Mouse (Mus musculus): ENCODE measurements around the gene Atf7. TPM values are rescaled to one million over a fixed set of nuclear protein-coding genes. Genes with fewer than 3 reads are reported as not detected.

Atf7 gene
- total and polyA plus RNA-seq, 2 experiments from 2014 or later = 16.2 to 20.6 TPM

- no peaks in the 10 kb centered on the region for H3K9me3 ChIP-seq (replicated peaks; ENCODE audit: control insufficient read depth, low read length)
- no peak overlapping the region for H3K9ac ChIP-seq (replicated peaks; ENCODE audit: low read depth, low read length)
- H3K4me3 ChIP-seq (ENCODE audit: low read depth, low read length) = no peak overlapping the region
- DNase-seq (ENCODE audit: low spot score) = no peak
- 0 out of 2 replicates have a peak, but pooled peaks cover 4% of the 10 kb centered on the region for H3K36me3 ChIP-seq (replicated peaks; ENCODE audit: control insufficient read depth, insufficient read depth, low read length)
- H3K27me3 ChIP-seq (ENCODE audit: control insufficient read depth, insufficient read depth, low read length) = no peaks in the 10 kb centered on the region
- TF ChIP-seq EP300 (IDR thresholded peaks at IDR 0.05; ENCODE audit: low read depth) (no peak), CTCF (IDR thresholded peaks at IDR 0.05; ENCODE audit: low read depth) (no peak)
- H3K4me2 ChIP-seq (ENCODE audit: low read depth, low read length) = no peak overlapping the region
- no peaks in the 10 kb centered on the region for H3K4me1 ChIP-seq (ENCODE audit: control insufficient read depth, insufficient read depth)
- H3K27ac ChIP-seq (ENCODE audit: low read depth) = no peak overlapping the region
- WGBS = 38% methylated on average over 1 of the region's 1 CpGs
- no peak for ATAC-seq (ENCODE audit: insufficient read depth, low read depth)
Measured at GRCm38 (mm10) chr15:102581205-102581604, 44.1 kb downstream of the Atf7 start.

GRCm38 (mm10) chr15:102578351-102578750, 46.9 kb downstream of the Atf7 start:
- Histone ChIP-seq H3K27me3 (ENCODE audit: control insufficient read depth, insufficient read depth, low read length) (no peaks in the 10 kb centered on the region), H3K36me3 (replicated peaks; ENCODE audit: control insufficient read depth, insufficient read depth, low read length) (0 out of 2 replicates have a peak, but pooled peaks cover 4% of the 10 kb centered on the region), H3K4me2 (ENCODE audit: low read depth, low read length) (no peak overlapping the region), H3K9ac (replicated peaks; ENCODE audit: low read depth, low read length) (no peak overlapping the region), H3K4me1 (ENCODE audit: control insufficient read depth, insufficient read depth) (no peaks in the 10 kb centered on the region), H3K9me3 (replicated peaks; ENCODE audit: control insufficient read depth, low read length) (no peaks in the 10 kb centered on the region), H3K4me3 (ENCODE audit: low read depth, low read length) (no peak overlapping the region), H3K27ac (ENCODE audit: low read depth) (no peak overlapping the region)
- TF ChIP-seq CTCF (IDR thresholded peaks at IDR 0.05; ENCODE audit: low read depth) (no peak), EP300 (IDR thresholded peaks at IDR 0.05; ENCODE audit: low read depth) (no peak)
- 88% methylated on average over 2 of the region's 2 CpGs for WGBS
- DNase-seq (ENCODE audit: low spot score) (no peak), ATAC-seq (ENCODE audit: insufficient read depth, low read depth) (no peak)

- Histone ChIP-seq H3K4me3 (ENCODE audit: low read depth, low read length) (no peak overlapping the region), H3K4me2 (ENCODE audit: low read depth, low read length) (no peak overlapping the region), H3K27ac (ENCODE audit: low read depth) (no peak overlapping the region), H3K9ac (replicated peaks; ENCODE audit: low read depth, low read length) (no peak overlapping the region), H3K27me3 (ENCODE audit: control insufficient read depth, insufficient read depth, low read length) (no peaks in the 10 kb centered on the region), H3K4me1 (ENCODE audit: control insufficient read depth, insufficient read depth) (no peaks in the 10 kb centered on the region), H3K9me3 (replicated peaks; ENCODE audit: control insufficient read depth, low read length) (no peaks in the 10 kb centered on the region), H3K36me3 (replicated peaks; ENCODE audit: control insufficient read depth, insufficient read depth, low read length) (0 out of 2 replicates have a peak, but pooled peaks cover 4% of the 10 kb centered on the region)
- WGBS = 91% methylated on average over 1 of the region's 1 CpGs
- no peak for TF ChIP-seq EP300 (IDR thresholded peaks at IDR 0.05; ENCODE audit: low read depth)
- TF ChIP-seq CTCF (IDR thresholded peaks at IDR 0.05; ENCODE audit: low read depth) = no peak
- ATAC-seq (ENCODE audit: insufficient read depth, low read depth) (no peak), DNase-seq (ENCODE audit: low spot score) (no peak)
Measured at GRCm38 (mm10) chr15:102576972-102577371, 48.3 kb downstream of the Atf7 start.

- H3K27ac ChIP-seq (ENCODE audit: low read depth) = no peak overlapping the region
- no peak overlapping the region for H3K4me2 ChIP-seq (ENCODE audit: low read depth, low read length)
- TF ChIP-seq EP300 (IDR thresholded peaks at IDR 0.05; ENCODE audit: low read depth) (no peak), CTCF (IDR thresholded peaks at IDR 0.05; ENCODE audit: low read depth) (no peak)
- 69% methylated on average over 3 of the region's 3 CpGs for WGBS
- H3K4me3 ChIP-seq (ENCODE audit: low read depth, low read length) = no peak overlapping the region
- H3K9ac ChIP-seq (replicated peaks; ENCODE audit: low read depth, low read length) = no peak overlapping the region
- H3K9me3 ChIP-seq (replicated peaks; ENCODE audit: control insufficient read depth, low read length) = no peaks in the 10 kb centered on the region
- ATAC-seq (ENCODE audit: insufficient read depth, low read depth) (no peak), DNase-seq (ENCODE audit: low spot score) (no peak)
- no peaks in the 10 kb centered on the region for H3K4me1 ChIP-seq (ENCODE audit: control insufficient read depth, insufficient read depth)
- no peaks in the 10 kb centered on the region; the same call in 1 of the 2 replicates for H3K36me3 ChIP-seq (replicated peaks; ENCODE audit: control insufficient read depth, insufficient read depth, low read length)
- no peaks in the 10 kb centered on the region for H3K27me3 ChIP-seq (ENCODE audit: control insufficient read depth, insufficient read depth, low read length)
Measured at GRCm38 (mm10) chr15:102572081-102572480, 53.2 kb downstream of the Atf7 start.

- no peak overlapping the region for H3K4me2 ChIP-seq (ENCODE audit: low read depth, low read length)
- no peak overlapping the region for H3K4me3 ChIP-seq (ENCODE audit: low read depth, low read length)
- TF ChIP-seq CTCF (IDR thresholded peaks at IDR 0.05; ENCODE audit: low read depth) = no peak
- no peaks in the 10 kb centered on the region for H3K4me1 ChIP-seq (ENCODE audit: control insufficient read depth, insufficient read depth)
- ATAC-seq (ENCODE audit: insufficient read depth, low read depth) = no peak
- H3K9me3 ChIP-seq (replicated peaks; ENCODE audit: control insufficient read depth, low read length) = no peaks in the 10 kb centered on the region
- H3K9ac ChIP-seq (replicated peaks; ENCODE audit: low read depth, low read length) = no peak overlapping the region
- WGBS = 89% methylated on average over 2 of the region's 2 CpGs
- no peak for DNase-seq (ENCODE audit: low spot score)
- no peak overlapping the region for H3K27ac ChIP-seq (ENCODE audit: low read depth)
- H3K27me3 ChIP-seq (ENCODE audit: control insufficient read depth, insufficient read depth, low read length) = no peaks in the 10 kb centered on the region
- no peaks in the 10 kb centered on the region; the same call in 1 of the 2 replicates for H3K36me3 ChIP-seq (replicated peaks; ENCODE audit: control insufficient read depth, insufficient read depth, low read length)
Measured at GRCm38 (mm10) chr15:102567849-102568248, 57.4 kb downstream of the Atf7 start.

- WGBS = 90% methylated on average over 5 of the region's 5 CpGs
- Histone ChIP-seq H3K4me1 (ENCODE audit: control insufficient read depth, insufficient read depth) (no peaks in the 10 kb centered on the region), H3K9ac (replicated peaks; ENCODE audit: low read depth, low read length) (no peak overlapping the region), H3K36me3 (replicated peaks; ENCODE audit: control insufficient read depth, insufficient read depth, low read length) (peaks cover 5% of the 10 kb centered on the region), H3K27me3 (ENCODE audit: control insufficient read depth, insufficient read depth, low read length) (no peaks in the 10 kb centered on the region), H3K4me3 (ENCODE audit: low read depth, low read length) (no peak overlapping the region), H3K27ac (ENCODE audit: low read depth) (no peak overlapping the region), H3K9me3 (replicated peaks; ENCODE audit: control insufficient read depth, low read length) (no peaks in the 10 kb centered on the region), H3K4me2 (ENCODE audit: low read depth, low read length) (no peak overlapping the region)
- TF ChIP-seq CTCF (IDR thresholded peaks at IDR 0.05; ENCODE audit: low read depth) = no peak
- no peak for TF ChIP-seq EP300 (IDR thresholded peaks at IDR 0.05; ENCODE audit: low read depth)
- no peak for ATAC-seq (ENCODE audit: insufficient read depth, low read depth)
- no peak for DNase-seq (ENCODE audit: low spot score)
Measured at GRCm38 (mm10) chr15:102563681-102564080, 61.6 kb downstream of the Atf7 start.

Measured in heart, postnatal 0 days (tissue).